Mouse (Mus musculus): ENCODE results near the gene Gm4881.

- TF ChIP-seq CTCF (IDR thresholded peaks at IDR 0.05; ENCODE audit: control insufficient read depth, insufficient read depth, insufficient replicate concordance, low read depth, low read length) = no peak
- TF ChIP-seq POLR2A (IDR thresholded peaks at IDR 0.05; ENCODE audit: control insufficient read depth, low read depth, low read length) = no peak
Observed at GRCm38 (mm10) chr7:24987941-24988340, 43.6 kb upstream of the Gm4881 start.
